Mouse (Mus musculus): Measurements from ENCODE around the gene Cxcl17. TPM values are rescaled to one million over a fixed set of nuclear protein-coding genes. Genes with fewer than 3 reads are reported as not detected.
A peak's percentile ranks its signal among the peaks of the same experiment; 100 is the strongest.
"Not testable (repeated sequence)": the region's sequence is repeated elsewhere in the genome, so short reads cannot be mapped to it uniquely, and the experiment has no call there.

Gene Cxcl17
- total RNA-seq, 1 experiment from 2014 or later: not detected

DNA sequence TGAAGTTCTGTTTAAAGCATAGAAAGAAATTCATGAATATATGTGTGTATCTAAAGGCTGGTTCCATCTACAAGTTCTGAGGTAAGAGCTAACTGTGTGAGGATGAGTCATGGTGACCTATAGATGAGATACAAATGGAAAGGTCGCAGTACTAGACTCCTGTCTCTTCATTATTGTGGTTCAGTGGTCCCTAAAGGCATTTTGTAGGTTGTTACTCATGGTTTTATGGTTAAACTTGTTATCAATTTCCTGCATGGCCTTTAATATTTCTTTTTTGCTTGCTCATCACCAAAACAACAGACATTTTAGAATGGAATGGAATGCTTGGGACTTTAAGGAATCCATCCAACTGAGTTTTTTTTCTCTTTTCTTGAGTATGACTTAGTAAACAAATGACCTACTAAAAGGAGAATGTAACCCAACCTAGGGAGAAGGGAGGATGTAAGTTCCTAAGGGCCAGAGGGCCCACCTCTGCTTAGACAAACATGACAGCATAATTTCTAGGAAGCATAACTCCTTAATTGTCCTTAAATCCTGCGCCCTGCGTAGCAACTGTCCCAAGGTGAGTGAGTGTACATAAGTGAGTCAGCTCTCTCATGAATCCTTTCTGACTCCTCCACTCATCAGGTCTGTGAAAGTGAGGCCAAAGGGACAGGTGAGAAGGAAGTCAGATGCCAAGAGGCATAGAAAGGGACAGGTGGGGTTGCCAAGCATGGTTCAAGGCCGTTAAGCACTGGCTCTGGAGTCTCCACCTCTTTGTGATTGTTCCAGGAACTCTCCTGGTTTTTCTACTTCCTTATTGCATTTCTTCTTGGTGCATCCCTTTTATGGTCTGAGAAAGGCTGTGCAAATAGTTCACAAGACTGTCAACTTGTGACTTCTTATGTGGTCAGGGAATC, 17.4 kb upstream of the Cxcl17 start:
- ATAC-seq (replicated peaks in 1 of 2; ENCODE audit: insufficient read depth in 1 of 2, low FRiP score in 2 of 2, low TSS enrichment in 1 of 2, low read depth in 1 of 2, poor library complexity in 2 of 2, severe bottlenecking in 2 of 2): no peak

DNA sequence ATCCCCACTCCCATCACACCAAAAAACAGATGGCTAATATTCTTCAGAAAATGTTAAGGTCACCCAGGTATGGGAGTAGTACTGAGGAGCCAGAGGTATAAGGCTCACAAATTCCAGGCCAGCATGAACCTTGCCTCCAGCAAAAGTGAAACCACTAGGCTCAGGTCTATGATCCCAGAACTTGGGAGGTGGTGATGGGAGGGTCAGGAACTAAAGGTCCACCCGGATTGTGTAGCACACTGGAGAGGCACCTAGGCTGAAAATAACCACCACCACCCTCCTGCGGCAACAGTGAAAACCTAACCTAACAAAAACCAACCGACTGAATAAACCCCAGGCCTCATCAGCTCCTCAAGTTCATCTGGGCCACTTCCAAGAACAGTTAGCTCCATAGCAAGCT, 15.6 kb upstream of the Cxcl17 start:
- ATAC-seq (replicated peaks in 1 of 2; ENCODE audit: insufficient read depth in 1 of 2, low FRiP score in 2 of 2, low TSS enrichment in 1 of 2, low read depth in 1 of 2, poor library complexity in 2 of 2, severe bottlenecking in 2 of 2): no peak

DNA sequence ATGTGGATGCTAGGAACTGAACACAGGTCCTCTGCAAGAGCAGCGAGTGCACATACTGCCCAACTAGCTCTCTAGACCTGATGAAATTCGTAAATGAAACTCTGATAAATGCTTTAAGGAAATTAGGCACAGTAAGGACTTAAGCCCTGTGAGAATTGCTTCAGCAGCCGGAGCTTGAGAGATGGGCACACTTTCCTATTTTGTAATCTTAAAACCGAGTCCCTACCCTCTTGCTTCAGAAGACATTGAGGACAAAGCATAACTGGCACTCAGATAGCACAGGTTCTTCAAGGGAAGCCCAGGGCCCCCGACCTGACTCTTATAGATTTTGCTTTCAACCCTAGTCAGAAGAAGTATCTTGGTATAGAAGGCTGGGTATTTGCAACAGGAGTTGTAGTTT, 14.5 kb upstream of the Cxcl17 start:
- ATAC-seq (replicated peaks in 1 of 2; ENCODE audit: insufficient read depth in 1 of 2, low FRiP score in 2 of 2, low TSS enrichment in 1 of 2, low read depth in 1 of 2, poor library complexity in 2 of 2, severe bottlenecking in 2 of 2): peak in 1 of 2 experiments; percentile 56; a peak in 1 of 4 replicates

DNA sequence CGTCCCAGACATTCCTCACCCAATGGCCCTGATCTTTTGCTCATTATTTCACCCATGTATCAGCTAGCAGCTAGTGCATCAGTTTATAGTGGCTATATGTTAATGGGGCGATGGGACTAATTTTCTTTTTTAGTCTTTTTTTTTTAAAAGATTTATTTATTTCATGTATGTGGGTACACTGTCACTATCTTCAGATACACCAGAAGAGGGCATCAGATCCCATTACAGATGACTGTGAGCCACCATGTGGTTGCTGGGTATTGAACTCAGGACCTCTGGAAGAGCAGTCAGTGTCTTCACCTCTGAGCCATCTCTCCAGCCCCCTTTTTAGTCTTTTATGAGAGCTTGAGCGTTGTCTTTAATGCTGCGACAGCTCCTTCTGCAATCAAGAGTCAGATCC, 13.7 kb upstream of the Cxcl17 start:
- ATAC-seq (replicated peaks in 1 of 2; ENCODE audit: insufficient read depth in 1 of 2, low FRiP score in 2 of 2, low TSS enrichment in 1 of 2, low read depth in 1 of 2, poor library complexity in 2 of 2, severe bottlenecking in 2 of 2): not testable (repeated sequence)

DNA sequence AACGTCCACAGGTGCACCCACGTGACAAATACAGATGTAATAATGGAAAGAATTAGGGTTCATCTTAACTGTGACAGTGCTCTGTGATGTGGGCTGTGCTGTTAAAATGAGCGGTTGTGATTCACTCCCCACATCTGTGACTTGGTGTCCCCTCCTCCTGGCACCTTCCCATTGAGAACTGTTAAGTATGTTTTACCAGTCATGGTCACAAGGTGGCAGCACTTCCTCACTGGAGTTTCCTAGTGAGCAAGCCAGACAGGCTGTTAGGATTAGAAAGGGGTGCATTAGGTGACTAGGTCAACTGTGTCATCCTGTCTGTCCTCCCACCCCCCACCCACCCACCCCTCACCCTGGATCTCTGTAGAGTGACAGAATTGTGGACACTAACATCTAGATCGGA, 11.7 kb upstream of the Cxcl17 start:
- peak; percentile 27 to 73; a peak in 3 of 4 replicates for ATAC-seq (replicated peaks in 1 of 2; ENCODE audit: insufficient read depth in 1 of 2, low FRiP score in 2 of 2, low TSS enrichment in 1 of 2, low read depth in 1 of 2, poor library complexity in 2 of 2, severe bottlenecking in 2 of 2)

DNA sequence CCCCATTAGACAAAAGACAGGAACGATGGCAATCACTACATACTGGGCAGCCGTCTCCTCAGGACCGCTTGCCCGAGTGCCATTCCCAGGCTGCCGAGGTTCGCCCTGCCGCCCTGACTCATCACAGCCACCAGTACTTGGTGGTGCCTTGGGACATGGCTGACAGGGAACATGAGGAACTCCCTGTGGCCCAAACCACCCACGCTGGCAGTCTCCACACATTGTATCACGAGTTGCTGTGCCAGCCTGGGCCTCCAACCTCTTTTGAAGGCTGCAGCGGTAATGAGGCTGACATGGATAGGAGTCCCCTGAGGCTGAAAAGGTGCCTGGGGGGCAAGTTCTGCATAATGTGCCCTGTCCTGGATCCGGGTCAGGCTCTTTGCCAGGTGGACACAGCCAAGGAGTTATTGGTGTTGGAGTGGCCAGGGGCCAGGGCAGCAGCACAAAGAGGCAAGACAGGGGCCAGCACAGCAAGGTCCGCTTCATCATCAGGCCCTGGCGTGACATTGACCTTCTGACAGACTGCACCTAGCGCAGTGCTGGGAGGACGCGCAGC, 9.7 kb upstream of the Cxcl17 start:
- no peak for ATAC-seq (replicated peaks in 1 of 2; ENCODE audit: insufficient read depth in 1 of 2, low FRiP score in 2 of 2, low TSS enrichment in 1 of 2, low read depth in 1 of 2, poor library complexity in 2 of 2, severe bottlenecking in 2 of 2)

DNA sequence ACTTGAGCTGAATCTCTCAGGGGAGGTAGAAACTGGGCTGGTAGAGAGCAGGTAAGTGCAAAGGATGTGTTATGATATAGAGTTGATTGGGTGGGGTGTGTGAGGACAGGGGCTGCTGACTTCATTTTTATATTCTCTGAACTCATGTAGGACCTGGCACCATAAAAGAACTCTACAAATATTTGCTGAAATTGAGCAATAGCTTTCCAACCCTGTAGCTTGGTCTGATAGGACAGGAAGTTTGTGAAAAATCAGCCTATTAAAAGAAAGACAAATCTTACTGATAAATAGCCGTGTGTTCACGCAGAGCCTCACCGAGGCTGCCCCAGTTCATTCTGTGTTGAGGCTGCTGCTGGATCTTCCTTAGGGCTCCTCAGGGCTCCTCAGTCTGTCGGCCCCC, 7.3 kb upstream of the Cxcl17 start:
- no peak for ATAC-seq (replicated peaks in 1 of 2; ENCODE audit: insufficient read depth in 1 of 2, low FRiP score in 2 of 2, low TSS enrichment in 1 of 2, low read depth in 1 of 2, poor library complexity in 2 of 2, severe bottlenecking in 2 of 2)

DNA sequence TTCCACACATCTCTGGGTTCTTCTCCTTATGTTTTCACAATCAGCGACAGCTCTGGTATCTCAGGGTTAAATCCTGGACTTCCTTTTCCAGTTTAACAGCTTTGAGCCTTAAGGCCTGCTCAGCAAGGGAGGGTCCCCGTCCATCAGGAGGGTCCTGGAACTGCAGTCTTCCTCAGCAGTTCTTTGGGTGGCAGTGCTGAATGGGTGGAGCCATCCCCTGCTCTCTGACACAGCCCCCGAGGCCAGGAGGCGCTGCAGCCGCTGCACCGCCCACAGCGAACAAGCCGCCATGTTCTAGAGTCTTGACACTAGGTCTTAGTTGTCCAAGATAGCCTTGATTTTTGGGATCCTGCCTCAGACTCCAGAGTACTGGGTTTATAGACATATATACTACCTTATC, 6.8 kb upstream of the Cxcl17 start:
- no peak for ATAC-seq (replicated peaks in 1 of 2; ENCODE audit: insufficient read depth in 1 of 2, low FRiP score in 2 of 2, low TSS enrichment in 1 of 2, low read depth in 1 of 2, poor library complexity in 2 of 2, severe bottlenecking in 2 of 2)

DNA sequence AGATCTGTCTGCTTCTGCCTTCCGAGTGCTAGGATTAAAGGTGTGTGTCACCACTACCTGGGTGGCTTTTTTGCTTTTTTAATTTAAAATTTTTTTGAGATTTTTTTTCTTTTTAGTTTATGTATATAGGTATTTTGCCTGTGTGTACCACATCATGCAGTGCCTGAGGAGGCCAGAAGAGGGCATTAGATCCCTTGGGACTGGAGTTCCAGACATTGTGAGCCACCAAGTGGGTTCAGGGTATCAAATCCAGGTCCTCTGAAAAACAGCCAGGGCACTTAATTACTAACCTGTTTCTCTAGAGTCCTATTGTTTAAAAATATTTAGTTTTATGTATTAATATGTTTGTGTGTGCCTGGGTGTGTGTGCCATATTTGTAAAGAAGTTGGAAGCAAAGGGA, 4.9 kb upstream of the Cxcl17 start:
- ATAC-seq (replicated peaks in 1 of 2; ENCODE audit: insufficient read depth in 1 of 2, low FRiP score in 2 of 2, low TSS enrichment in 1 of 2, low read depth in 1 of 2, poor library complexity in 2 of 2, severe bottlenecking in 2 of 2): 0 out of 4 replicates have a peak, but pooled peaks of 1 of the 2 experiments have one; percentile 29

DNA sequence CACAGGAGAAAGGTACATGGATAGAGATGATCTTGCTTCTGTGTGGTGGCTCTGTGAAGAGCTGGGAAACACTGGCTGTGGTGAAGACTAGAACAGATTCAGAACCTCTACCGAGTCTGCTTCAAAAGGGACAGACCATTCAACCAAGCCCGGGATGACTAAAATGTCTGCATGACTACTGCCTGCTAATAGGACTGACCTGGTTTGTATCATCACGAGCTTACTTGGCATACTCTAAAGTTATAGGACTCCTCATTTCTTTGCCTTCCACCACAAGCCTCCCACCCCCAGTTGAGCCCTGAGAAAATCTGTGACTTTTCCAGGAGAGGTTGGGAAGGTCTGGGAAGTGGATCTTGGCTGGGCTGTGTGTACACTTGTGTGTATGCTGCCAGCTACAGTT, 825 bp downstream of the Cxcl17 start:
- no peak for ATAC-seq (replicated peaks in 1 of 2; ENCODE audit: insufficient read depth in 1 of 2, low FRiP score in 2 of 2, low TSS enrichment in 1 of 2, low read depth in 1 of 2, poor library complexity in 2 of 2, severe bottlenecking in 2 of 2)

DNA sequence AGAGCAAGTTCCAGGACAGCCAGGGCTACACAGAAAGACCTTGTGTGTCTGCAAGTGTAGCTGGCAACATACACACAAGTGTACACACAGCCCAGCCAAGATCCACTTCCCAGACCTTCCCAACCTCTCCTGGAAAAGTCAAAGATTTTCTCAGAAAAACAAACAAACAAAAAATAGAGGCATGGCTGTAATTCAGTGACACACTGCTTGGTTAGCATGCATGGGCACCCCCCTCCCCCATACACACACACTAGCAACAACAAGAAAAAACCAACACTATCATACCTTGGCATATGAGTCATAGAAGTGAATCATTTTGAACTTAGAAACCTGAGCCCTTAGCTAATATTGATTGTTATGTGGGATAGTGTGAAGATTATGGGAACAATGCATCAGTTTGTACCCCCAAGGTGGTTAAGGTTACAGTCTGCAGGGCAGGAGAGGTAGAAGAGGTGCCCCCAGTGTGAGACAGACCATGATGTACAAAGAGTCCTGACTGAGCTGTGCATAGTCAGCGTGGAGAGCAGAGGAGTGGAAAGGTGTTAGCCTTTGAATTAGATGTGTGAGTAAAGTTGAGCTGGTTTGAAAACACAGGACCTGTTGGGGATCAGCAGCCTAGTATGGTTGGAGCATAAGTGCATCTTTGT, 1.6 kb downstream of the Cxcl17 start:
- no peak for ATAC-seq (replicated peaks in 1 of 2; ENCODE audit: insufficient read depth in 1 of 2, low FRiP score in 2 of 2, low TSS enrichment in 1 of 2, low read depth in 1 of 2, poor library complexity in 2 of 2, severe bottlenecking in 2 of 2)

DNA sequence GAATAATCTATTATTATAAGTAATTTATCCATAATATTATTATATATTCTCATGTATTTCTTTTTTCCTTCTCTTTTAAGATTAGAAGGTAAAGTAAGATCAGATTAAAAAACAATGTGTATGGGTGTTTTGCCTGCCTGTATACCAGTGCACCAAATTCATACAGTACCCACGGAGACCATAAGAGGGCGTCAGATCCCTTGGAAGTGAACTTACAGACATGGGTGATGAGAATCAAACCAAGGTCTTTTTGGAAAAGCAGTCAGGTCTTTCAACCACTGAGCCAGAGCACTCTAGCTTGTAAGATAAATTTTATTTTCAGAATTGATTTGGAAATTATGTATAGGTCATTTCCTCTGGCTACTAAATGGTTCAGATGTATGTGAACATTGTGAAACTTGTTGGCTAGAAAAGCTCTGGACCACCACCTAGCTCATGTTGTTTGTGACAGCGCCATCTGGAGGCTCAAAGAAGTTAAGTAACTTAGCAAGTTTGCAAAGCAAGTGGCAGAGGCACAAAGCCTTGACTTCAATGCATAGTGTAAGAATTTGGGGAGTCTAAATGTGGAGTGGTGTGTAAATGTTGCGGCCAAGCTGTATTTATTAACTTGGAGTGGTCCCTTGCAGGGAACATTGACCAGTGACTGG, 3.4 kb downstream of the Cxcl17 start:
- ATAC-seq (replicated peaks in 1 of 2; ENCODE audit: insufficient read depth in 1 of 2, low FRiP score in 2 of 2, low TSS enrichment in 1 of 2, low read depth in 1 of 2, poor library complexity in 2 of 2, severe bottlenecking in 2 of 2): peak; percentile 56 to 68

DNA sequence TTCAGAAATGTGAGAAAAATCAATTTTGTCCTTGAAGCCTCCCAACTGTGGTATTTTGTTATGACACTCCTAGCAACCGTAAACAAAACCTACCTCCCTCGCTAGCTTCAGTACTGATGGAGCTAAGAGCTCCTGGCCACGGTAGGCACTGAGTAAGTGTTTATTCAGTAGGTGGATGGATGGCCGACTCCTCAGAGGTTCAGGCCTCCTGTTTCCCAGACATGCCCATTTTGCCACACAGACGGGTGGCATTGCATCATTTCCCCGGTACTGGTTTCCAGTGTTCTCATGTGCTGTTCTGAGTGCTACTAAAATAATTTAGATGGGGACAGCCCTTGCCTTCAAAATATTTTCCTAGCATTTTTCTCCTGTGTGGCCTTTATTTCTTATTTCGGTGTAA, 6.2 kb downstream of the Cxcl17 start:
- ATAC-seq (replicated peaks in 1 of 2; ENCODE audit: insufficient read depth in 1 of 2, low FRiP score in 2 of 2, low TSS enrichment in 1 of 2, low read depth in 1 of 2, poor library complexity in 2 of 2, severe bottlenecking in 2 of 2): no peak

DNA sequence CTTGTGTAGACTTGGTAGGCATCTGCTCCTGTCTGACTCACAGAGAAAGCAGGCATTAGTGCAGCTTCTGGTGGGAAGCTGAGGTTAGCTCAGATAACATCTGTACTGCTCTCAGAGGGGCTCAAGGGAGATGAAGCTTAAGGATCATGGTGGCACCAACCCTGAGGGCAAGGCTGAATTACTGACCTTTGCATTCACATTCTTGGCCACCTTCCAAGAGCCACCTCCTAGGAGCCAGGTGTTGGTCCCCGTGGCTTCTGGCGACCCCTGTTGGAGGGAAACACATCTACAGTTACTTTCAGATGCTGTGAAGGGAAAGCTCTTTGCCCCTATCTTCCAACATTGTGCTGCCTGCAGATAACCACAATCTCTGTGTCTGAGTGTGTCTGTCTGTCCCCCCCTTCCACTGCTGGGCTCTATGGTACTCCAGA, 10.0 kb downstream of the Cxcl17 start:
- ATAC-seq (replicated peaks in 1 of 2; ENCODE audit: insufficient read depth in 1 of 2, low FRiP score in 2 of 2, low TSS enrichment in 1 of 2, low read depth in 1 of 2, poor library complexity in 2 of 2, severe bottlenecking in 2 of 2): peak; percentile 71 to 81

DNA sequence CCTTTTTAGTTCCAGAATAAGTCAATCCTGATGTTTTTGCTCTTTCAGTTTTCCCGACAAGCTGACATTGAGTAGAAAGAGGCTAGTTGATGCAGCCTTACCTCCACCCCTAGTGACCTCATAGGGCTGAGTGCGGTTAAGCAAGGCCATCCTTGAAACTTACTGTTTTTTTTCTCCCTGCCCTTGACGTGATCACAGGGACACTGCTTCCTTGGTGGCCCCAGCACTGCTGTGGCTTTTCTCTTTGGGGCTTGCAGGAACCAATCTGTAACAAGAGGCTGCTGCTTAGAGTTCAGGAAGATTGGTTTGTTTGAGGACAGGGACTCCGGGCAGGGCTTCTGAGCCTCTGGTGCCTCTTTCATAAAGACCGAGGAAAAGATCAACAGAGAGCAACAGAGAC, 10.7 kb downstream of the Cxcl17 start:
- ATAC-seq (replicated peaks in 1 of 2; ENCODE audit: insufficient read depth in 1 of 2, low FRiP score in 2 of 2, low TSS enrichment in 1 of 2, low read depth in 1 of 2, poor library complexity in 2 of 2, severe bottlenecking in 2 of 2): no peak

DNA sequence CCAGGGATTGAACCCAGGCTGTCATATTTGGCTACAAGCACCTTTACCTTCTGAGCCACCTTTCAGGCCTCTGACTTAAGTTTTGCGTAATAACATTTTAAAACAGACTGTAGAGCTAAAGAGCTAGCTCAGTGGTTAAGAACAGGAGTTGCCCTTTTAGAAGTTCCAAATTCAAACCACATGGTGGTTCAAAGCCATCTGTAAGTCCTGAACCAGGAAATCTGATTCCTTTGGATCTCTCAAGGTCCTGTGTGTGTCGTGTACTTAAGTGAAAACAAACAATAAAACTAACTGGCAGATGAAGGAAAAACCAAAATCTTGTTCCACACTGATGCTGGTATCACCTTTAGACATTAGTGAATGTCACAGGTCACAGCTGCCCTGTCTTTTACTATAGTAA, 11.1 kb downstream of the Cxcl17 start:
- ATAC-seq (replicated peaks in 1 of 2; ENCODE audit: insufficient read depth in 1 of 2, low FRiP score in 2 of 2, low TSS enrichment in 1 of 2, low read depth in 1 of 2, poor library complexity in 2 of 2, severe bottlenecking in 2 of 2): no peak

DNA sequence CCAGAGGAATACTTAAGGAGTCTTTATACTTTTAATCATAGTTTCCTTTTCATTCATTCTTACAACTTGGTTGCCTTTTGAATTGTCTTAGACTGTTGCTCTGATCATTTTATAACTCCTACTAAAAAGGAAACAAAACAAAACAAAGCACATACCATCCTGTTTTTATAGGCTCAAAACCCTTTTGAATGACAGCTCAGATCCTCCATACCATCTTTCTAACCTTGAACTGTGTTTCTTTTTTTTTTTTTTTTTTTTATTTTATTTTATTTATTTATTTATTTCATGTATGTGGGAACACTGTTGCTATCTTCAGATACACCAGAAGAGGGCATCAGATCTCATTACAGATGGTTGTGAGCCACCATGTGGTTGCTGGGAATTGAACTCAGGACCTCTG, 13.7 kb downstream of the Cxcl17 start:
- not testable (repeated sequence) for ATAC-seq (replicated peaks in 1 of 2; ENCODE audit: insufficient read depth in 1 of 2, low FRiP score in 2 of 2, low TSS enrichment in 1 of 2, low read depth in 1 of 2, poor library complexity in 2 of 2, severe bottlenecking in 2 of 2)

DNA sequence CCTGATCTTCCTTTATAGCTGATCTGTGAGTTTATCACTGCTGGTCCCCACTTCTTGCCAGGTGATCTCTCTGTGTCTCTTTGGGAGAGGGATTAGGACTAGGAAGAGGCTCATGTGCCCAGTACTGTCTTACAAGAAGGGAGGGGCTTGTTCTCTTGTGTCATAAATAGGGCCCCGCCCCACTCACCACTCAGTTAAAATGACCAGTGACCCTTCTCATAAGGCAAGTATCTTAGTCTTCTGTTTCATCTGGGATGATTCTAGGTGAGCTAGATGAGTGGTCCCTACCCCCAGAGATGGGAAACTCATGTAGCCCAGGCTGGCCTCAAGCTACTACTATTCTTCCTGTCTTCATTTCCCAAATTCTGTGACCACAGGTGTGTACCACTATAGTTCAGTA, 14.1 kb downstream of the Cxcl17 start, which contains the start of gene Lipe:
Lipe (minus strand) TSS at position 101 of the 400 bp plus-strand sequence.
- no peak for ATAC-seq (replicated peaks in 1 of 2; ENCODE audit: insufficient read depth in 1 of 2, low FRiP score in 2 of 2, low TSS enrichment in 1 of 2, low read depth in 1 of 2, poor library complexity in 2 of 2, severe bottlenecking in 2 of 2)
